13 mouse cellular contexts compared by ENCODE assay signal in genomic region chr2:37529397-37529796, GRCm38 (mm10).
"Had no signal": no experiment of that assay in that cellular context is flagged by ENCODE, and none has a peak within 500 bp of the region (broad histone marks: within the 10 kb centered on the region; RNA-seq: fewer than 3 reads in every experiment).

No protein-coding gene starts in this region.

- H3K4me2 ChIP-seq: limb, embryonic 13.5 days; liver, embryonic 15.5 days; lung, embryonic 14.5 days; midbrain, embryonic 13.5 days had no signal

- H3K4me1 ChIP-seq: limb, embryonic 13.5 days; midbrain, embryonic 13.5 days had no signal

- H3K27me3 ChIP-seq: limb, embryonic 13.5 days; liver, embryonic 15.5 days; midbrain, embryonic 13.5 days had no signal

- H3K4me3 ChIP-seq: limb, embryonic 13.5 days; liver, embryonic 15.5 days; midbrain, embryonic 13.5 days had no signal

- ATAC-seq: midbrain, embryonic 13.5 days had no signal

- H3K27ac ChIP-seq: kidney, postnatal 0 days; limb, embryonic 13.5 days; liver, embryonic 15.5 days; macrophage; midbrain, embryonic 13.5 days; stomach, postnatal 0 days had no signal

- DNase-seq: kidney, adult 9 months; kidney, postnatal 36 days; left cerebral cortex, postnatal 4 days; lung, embryonic 14.5 days; lung, postnatal 10 days; right cerebral cortex, postnatal 14 days; thymus, postnatal 4 days had no signal

- H3K9me3 ChIP-seq: limb, embryonic 13.5 days; liver, embryonic 15.5 days; midbrain, embryonic 13.5 days had no signal

- H3K9ac ChIP-seq: limb, embryonic 13.5 days; liver, embryonic 15.5 days; lung, embryonic 14.5 days; midbrain, embryonic 13.5 days had no signal
